Comparison of ENCODE assay signal across 24 mouse cellular contexts in the genomic region with DNA sequence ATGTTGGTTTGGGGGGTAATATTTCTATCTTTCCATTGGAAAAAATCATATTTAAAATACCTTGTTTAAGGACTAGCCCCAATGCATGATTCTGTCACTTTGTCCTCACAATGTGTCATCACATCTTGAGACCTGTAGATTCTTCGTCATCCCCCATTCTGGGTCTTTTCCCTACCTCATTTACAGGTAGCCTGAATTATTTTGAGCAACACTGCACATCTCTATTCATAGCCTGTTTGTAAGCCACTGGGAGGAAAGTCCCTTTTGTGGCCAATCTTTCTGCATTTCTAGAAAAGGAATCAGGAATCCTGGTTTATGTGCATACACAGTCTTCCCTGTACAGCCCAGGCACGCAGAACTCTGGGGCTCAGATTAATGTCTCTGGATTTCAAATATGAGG.
"Had no signal": no experiment of that assay in that cellular context is flagged by ENCODE, and none has a peak within 500 bp of the region (broad histone marks: within the 10 kb centered on the region; RNA-seq: fewer than 3 reads in every experiment).

No protein-coding gene starts in this region.

- H3K36me3 ChIP-seq: heart, embryonic 15.5 days; kidney, embryonic 15.5 days; limb, embryonic 10.5 days had no signal

- H3K4me2 ChIP-seq: heart, embryonic 11.5 days; heart, embryonic 13.5 days; heart, embryonic 15.5 days; kidney, embryonic 15.5 days; limb, embryonic 12.5 days; liver, embryonic 11.5 days had no signal

- H3K9me3 ChIP-seq: heart, embryonic 13.5 days; heart, embryonic 15.5 days; kidney, embryonic 15.5 days; limb, embryonic 10.5 days; limb, embryonic 12.5 days had no signal

- DNase-seq: forebrain, postnatal 0 days; gastrocnemius, postnatal 14 days; gastrocnemius, postnatal 36 days; heart, adult 2 months; heart, postnatal 14 days; heart, postnatal 36 days; kidney, adult 11 months; kidney, adult 2 months; kidney, adult 9 months; kidney, postnatal 14 days; kidney, postnatal 4 days; liver had no signal

- H3K27ac ChIP-seq: heart, adult 2 months; heart, embryonic 13.5 days; heart, embryonic 15.5 days; hindbrain, postnatal 0 days; kidney, embryonic 15.5 days; kidney, postnatal 0 days; layer of hippocampus, adult 2 months; left cerebral cortex, adult 2 months; limb, embryonic 10.5 days; limb, embryonic 12.5 days had no signal

- H3K4me1 ChIP-seq: heart, embryonic 13.5 days; heart, embryonic 15.5 days; kidney, embryonic 15.5 days had no signal

- H3K27me3 ChIP-seq: heart, embryonic 13.5 days; heart, embryonic 15.5 days; kidney, embryonic 15.5 days; limb, embryonic 12.5 days had no signal

- H3K9ac ChIP-seq: forebrain, postnatal 0 days; heart, embryonic 13.5 days; heart, embryonic 15.5 days; kidney, embryonic 15.5 days; limb, embryonic 12.5 days had no signal

- ATAC-seq: hindbrain, postnatal 0 days; intestine, embryonic 16.5 days had no signal

- H3K4me3 ChIP-seq: heart, adult 2 months; heart, embryonic 13.5 days; heart, embryonic 15.5 days; kidney, embryonic 15.5 days; layer of hippocampus, adult 2 months; left cerebral cortex, adult 2 months; limb, embryonic 10.5 days; limb, embryonic 12.5 days had no signal
